Mouse (Mus musculus) kidney, adult 2 months (tissue): Measurements from ENCODE around the gene Trmt61a.

Experiments used
- CTCF ChIP-seq: fragments of 200-500 bp; conservative IDR thresholded peaks from 2 replicates; pipeline ENCODE4 v1.5.1; 2011; ENCODE audit warnings: low read depth, mild to moderate bottlenecking, control low read depth, low read length, moderate library complexity, mixed read lengths; ENCODE audit not compliant: insufficient read depth, insufficient read length
- POLR2A ChIP-seq: fragments of 200-500 bp; IDR thresholded peaks from one replicate; pipeline ENCODE4 v1.6.1; 2011; ENCODE audit warnings: low read depth, low read length, control low read depth

DNA sequence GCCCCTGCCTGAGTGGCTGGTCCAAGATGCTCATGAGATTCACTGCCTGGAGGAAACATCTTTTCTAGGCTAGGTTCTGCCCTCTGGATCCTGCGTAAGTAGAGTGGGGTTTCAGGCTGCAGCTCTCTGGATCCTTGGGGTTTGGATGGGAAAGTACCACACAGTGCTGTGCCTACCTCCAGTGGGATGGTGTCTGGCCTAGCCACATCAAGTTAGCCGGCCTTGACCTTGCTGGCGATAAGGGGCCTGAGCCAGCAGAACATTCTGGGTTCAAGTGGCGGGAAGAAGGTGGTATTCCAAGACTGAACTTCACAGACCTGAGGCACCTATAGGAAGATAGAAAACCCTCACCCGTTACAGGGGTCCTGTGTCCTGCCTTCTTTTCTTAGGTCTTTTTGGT is 10.5 kb upstream of the Trmt61a start:
- TF ChIP-seq POLR2A (no peak), CTCF (no peak)
